Mouse (Mus musculus) erythroblast, embryonic 14.5 days (primary cell): ENCODE measurements around the gene Slc39a1.

Source experiments
- GATA1 ChIP-seq: IDR thresholded peaks from 2 replicates; pipeline ENCODE4 v1.6.1; 2012; ENCODE audit warnings: low read length, inconsistent platforms, mixed read lengths
- TAL1 ChIP-seq: IDR thresholded peaks from 3 replicates; pipeline ENCODE4 v1.6.1; 2012; ENCODE audit warnings: low read length, inconsistent platforms, mixed read lengths

DNA sequence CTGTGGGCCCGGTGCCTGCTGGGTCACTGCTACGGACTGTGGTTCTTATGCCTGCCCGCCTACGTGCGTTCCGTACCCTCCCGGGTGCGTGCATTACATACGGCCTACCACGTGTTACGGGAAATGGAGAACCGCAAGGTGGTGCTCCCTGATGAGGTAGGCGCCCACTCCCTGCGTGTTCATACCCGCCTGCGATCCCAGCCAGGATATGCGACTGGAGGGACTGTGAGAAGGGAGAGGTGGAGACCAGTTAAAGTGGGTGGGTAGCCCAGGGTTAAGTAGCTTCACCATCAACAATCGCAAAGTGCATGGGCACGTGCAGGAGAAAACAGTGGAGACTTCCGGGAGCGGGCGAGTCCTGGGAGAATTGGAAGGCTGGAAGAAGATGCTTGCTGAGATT, 25.9 kb downstream of the Slc39a1 start:
- TF ChIP-seq GATA1 = no peak
- no peak for TF ChIP-seq TAL1
